Mouse (Mus musculus) small intestine, adult 2 months (tissue): ENCODE measurements around the gene Dnaaf2. TPM values are rescaled to one million over a fixed set of nuclear protein-coding genes. Genes with fewer than 3 reads are reported as not detected.

ENCODE experiments used
- H3K27ac ChIP-seq: fragments of 200-500 bp; 2 replicates; pipeline ENCODE4 v1.5.1; 2012; ENCODE audit warnings: low read depth, low read length, control low read depth, inconsistent platforms; ENCODE audit not compliant: insufficient read depth
- H3K27me3 ChIP-seq: fragments of 200-500 bp; 2 replicates; pipeline ENCODE4 v1.6.1; 2012; ENCODE audit warnings: mild to moderate bottlenecking, moderate library complexity, low read length, inconsistent platforms; ENCODE audit not compliant: control insufficient read depth, insufficient read depth
- H3K36me3 ChIP-seq: fragments of 200-500 bp; 2 replicates; pipeline ENCODE4 v1.6.1; 2012; ENCODE audit warnings: mild to moderate bottlenecking, low read length, control low read depth, inconsistent platforms; ENCODE audit not compliant: control insufficient read depth, insufficient read depth
- H3K4me1 ChIP-seq: fragments of 200-500 bp; 2 replicates; pipeline ENCODE4 v1.6.1; 2012; ENCODE audit warnings: low read length, inconsistent platforms, mixed read lengths; ENCODE audit not compliant: control insufficient read depth, insufficient read depth, insufficient read length
- H3K4me3 ChIP-seq: fragments of 200-500 bp; 2 replicates; pipeline ENCODE4 v1.5.1; 2012; ENCODE audit warnings: low read depth, mild to moderate bottlenecking, control low read depth, inconsistent platforms, low read length, moderate library complexity
- CTCF ChIP-seq: fragments of 200-500 bp; IDR thresholded peaks from 2 replicates; pipeline ENCODE4 v1.5.1; 2012; ENCODE audit warnings: low read depth, mild to moderate bottlenecking, control low read depth, inconsistent platforms, low read length, moderate library complexity, mixed read lengths; ENCODE audit not compliant: insufficient replicate concordance, insufficient read length; ENCODE audit errors: extremely low read depth
- POLR2A ChIP-seq: fragments of 200-500 bp; IDR thresholded peaks from 2 replicates; pipeline ENCODE4 v1.6.1; 2012; ENCODE audit warnings: low read depth, mild to moderate bottlenecking, control low read depth, inconsistent platforms, low read length, moderate library complexity
- WGBS: fragments of 180-500 bp; shearing (Covaris S2); methylation state at CpG from one replicate; pipeline ENCODE4 v1.1.7; 2018; 5-methylcytosine and 5-hydroxymethylcytosine counted together
- polyA plus RNA-seq: library from polyadenylated mRNA; depleted of rRNA; stranded (reverse); fragments of >200 nt; gene quantifications from 2 replicates; pipeline ENCODE4 v1.2.3, GENCODE M21; 2012

Dnaaf2 gene
- polyA plus RNA-seq, 1 experiment, result 0.93 TPM

- peaks cover 10% of the 10 kb centered on the region for H3K36me3 ChIP-seq
- H3K27me3 ChIP-seq, result no peaks in the 10 kb centered on the region
- peak overlapping the region; percentile 54 for H3K27ac ChIP-seq
- no peak for TF ChIP-seq POLR2A
- TF ChIP-seq CTCF, result no peak
- 19% methylated on average over 5 of the region's 5 CpGs for WGBS
- peaks cover 10% of the 10 kb centered on the region; the same call in 1 of the 2 replicates for H3K4me1 ChIP-seq
- no peak overlapping the region for H3K4me3 ChIP-seq
Measured at GRCm38 (mm10) chr12:69186811-69187471, 11.3 kb downstream of the Dnaaf2 start.

- Histone ChIP-seq H3K4me1 (peaks cover 10% of the 10 kb centered on the region; the same call in 1 of the 2 replicates), H3K4me3 (peak overlapping the region; percentile 84), H3K36me3 (peaks cover 12% of the 10 kb centered on the region), H3K27ac (peak overlapping the region; percentile 73), H3K27me3 (no peaks in the 10 kb centered on the region)
- 23% methylated on average over 7 of the region's 7 CpGs for WGBS
- TF ChIP-seq POLR2A, result no peak
- TF ChIP-seq CTCF, result no peak
Measured at GRCm38 (mm10) chr12:69185371-69185770, 12.9 kb downstream of the Dnaaf2 start.

GRCm38 (mm10) chr12:69184342-69185295, 13.6 kb downstream of the Dnaaf2 start:
- Histone ChIP-seq H3K4me1 (peaks cover 10% of the 10 kb centered on the region; the same call in 1 of the 2 replicates), H3K4me3 (peak overlapping the region; percentile 84), H3K27me3 (no peaks in the 10 kb centered on the region), H3K27ac (peak overlapping the region; percentile 73), H3K36me3 (peaks cover 9% of the 10 kb centered on the region)
- TF ChIP-seq POLR2A (no peak; the same call in 1 of the 2 replicates), CTCF (no peak)
- WGBS, result under 1% methylated on average over 85 of the region's 86 CpGs

GRCm38 (mm10) chr12:69183583-69184308, 14.5 kb downstream of the Dnaaf2 start, which contains the start of the genes Rpl36al and Mgat2:
Gene Rpl36al, minus strand, starts transcription at chr12:69184083.
Gene Mgat2, plus strand, starts transcription at chr12:69184157.
- under 1% methylated on average over 84 of the region's 84 CpGs for WGBS
- H3K36me3 ChIP-seq, result peaks cover 8% of the 10 kb centered on the region
- H3K4me3 ChIP-seq, result peak within 1 kb of the TSS; percentile 84
- peak within 1 kb of the TSS; percentile 73 for H3K27ac ChIP-seq
- no peaks in the 10 kb centered on the region for H3K27me3 ChIP-seq
- peaks cover 10% of the 10 kb centered on the region; the same call in 1 of the 2 replicates for H3K4me1 ChIP-seq
- TF ChIP-seq CTCF (no peak), POLR2A (peak; percentile 99)

- 81% methylated on average over 4 of the region's 4 CpGs for WGBS
- peaks cover 8% of the 10 kb centered on the region for H3K36me3 ChIP-seq
- TF ChIP-seq CTCF (no peak), POLR2A (no peak)
Measured at GRCm38 (mm10) chr12:69181800-69182199, 16.4 kb downstream of the Dnaaf2 start.

GRCm38 (mm10) chr12:69179371-69179770, 18.9 kb downstream of the Dnaaf2 start:
- H3K36me3 ChIP-seq, result peaks cover 8% of the 10 kb centered on the region
- H3K27me3 ChIP-seq, result no peaks in the 10 kb centered on the region
- no peak for TF ChIP-seq CTCF
- TF ChIP-seq POLR2A, result no peak
- no peak overlapping the region for H3K4me3 ChIP-seq
- H3K4me1 ChIP-seq, result no peaks in the 10 kb centered on the region
- H3K27ac ChIP-seq, result no peak overlapping the region
- 82% methylated on average over 12 of the region's 12 CpGs for WGBS

More at GRCm38 (mm10) chr12:69181800-69182199, 16.4 kb downstream of the Dnaaf2 start:
- Histone ChIP-seq H3K4me1 (peaks cover 4% of the 10 kb centered on the region; the same call in 1 of the 2 replicates), H3K4me3 (no peak overlapping the region), H3K27ac (no peak overlapping the region), H3K27me3 (no peaks in the 10 kb centered on the region)

- no peak overlapping the region for H3K27ac ChIP-seq
- 93% methylated on average over 3 of the region's 3 CpGs for WGBS
- no peak for TF ChIP-seq CTCF
- no peak for TF ChIP-seq POLR2A
- peaks cover 8% of the 10 kb centered on the region for H3K36me3 ChIP-seq
- no peaks in the 10 kb centered on the region for H3K4me1 ChIP-seq
- no peaks in the 10 kb centered on the region for H3K27me3 ChIP-seq
- H3K4me3 ChIP-seq, result no peak overlapping the region
Measured at GRCm38 (mm10) chr12:69177526-69177925, 20.7 kb downstream of the Dnaaf2 start.
